19 mouse cellular contexts compared by ENCODE assay signal in the genomic region with DNA sequence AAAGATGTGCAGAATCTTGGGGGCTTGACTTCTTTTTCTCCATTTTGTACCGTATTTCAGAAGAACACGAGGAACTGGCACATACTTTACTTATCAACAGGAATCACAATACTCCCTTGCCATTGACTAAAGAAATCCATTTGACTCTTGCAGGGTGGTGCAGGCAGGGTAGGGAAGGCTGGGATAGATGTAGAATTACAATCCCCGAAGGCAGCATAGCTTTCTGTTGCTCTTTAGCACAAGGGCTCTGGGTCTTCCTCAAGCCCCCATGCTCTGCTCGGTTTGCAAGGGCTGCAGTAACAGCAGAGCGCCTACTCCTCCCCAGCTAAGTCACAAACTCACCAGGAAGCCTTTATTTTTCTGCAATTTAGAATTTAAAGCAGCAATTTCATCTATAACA.
"Had no signal": no experiment of that assay in that cellular context is flagged by ENCODE, and none has a peak within 500 bp of the region (broad histone marks: within the 10 kb centered on the region; RNA-seq: fewer than 3 reads in every experiment).

No protein-coding gene starts in this region.

- H3K9me3 ChIP-seq: limb, embryonic 12.5 days; limb, embryonic 15.5 days; neural tube, embryonic 13.5 days had no signal

- H3K4me1 ChIP-seq: limb, embryonic 12.5 days; limb, embryonic 15.5 days had no signal

- DNase-seq: kidney, adult 2 months; kidney, postnatal 25 days; layer of hippocampus, adult 9-11 months; liver, postnatal 0 days; thymus, adult 2 months; thymus, postnatal 14 days; thymus, postnatal 4 days had no signal

- H3K36me3 ChIP-seq: limb, embryonic 12.5 days; limb, embryonic 15.5 days; neural tube, embryonic 13.5 days had no signal

- H3K27me3 ChIP-seq: limb, embryonic 12.5 days; limb, embryonic 15.5 days; neural tube, embryonic 13.5 days had no signal

- H3K27ac ChIP-seq: kidney, postnatal 0 days; limb, embryonic 12.5 days; limb, embryonic 15.5 days; liver, embryonic 14.5 days; macrophage; neural tube, embryonic 13.5 days; stomach, postnatal 0 days had no signal

- H3K9ac ChIP-seq: limb, embryonic 12.5 days; limb, embryonic 15.5 days; liver, embryonic 14.5 days; liver, postnatal 0 days; lung, embryonic 14.5 days; neural tube, embryonic 13.5 days had no signal

- H3K4me3 ChIP-seq: limb, embryonic 12.5 days; limb, embryonic 15.5 days; myocyte; neural tube, embryonic 13.5 days had no signal

- ATAC-seq: intestine, postnatal 0 days; liver, postnatal 0 days; lung, postnatal 0 days had no signal

- H3K4me2 ChIP-seq: limb, embryonic 12.5 days; limb, embryonic 15.5 days; liver, embryonic 11.5 days; neural tube, embryonic 13.5 days had no signal
